Mouse (Mus musculus): ENCODE results near the gene Creb3l2. TPM values are rescaled to one million over a fixed set of nuclear protein-coding genes. Genes with fewer than 3 reads are reported as not detected.

The Creb3l2 gene
- polyA plus RNA-seq, 1 experiment from 2014 or later = 16.3 TPM

DNA sequence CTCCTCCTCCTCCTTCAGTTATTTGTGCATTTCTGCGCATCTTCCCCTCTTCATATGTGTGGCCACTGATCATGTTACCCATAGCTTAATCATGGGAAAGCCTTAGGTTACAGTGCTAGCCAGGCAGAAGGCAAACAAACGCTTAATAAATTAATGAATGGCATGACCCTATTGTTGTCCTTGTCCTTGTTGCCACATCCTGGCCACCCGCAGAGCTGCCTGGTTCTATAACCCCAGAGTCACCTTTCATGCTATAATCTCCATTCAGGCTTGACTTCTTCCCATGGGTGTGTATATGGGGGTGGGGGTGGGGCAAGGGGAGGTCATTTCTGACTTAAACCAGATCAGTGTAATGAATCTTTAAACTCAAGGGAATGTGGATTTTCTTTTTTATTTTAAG lies 37.6 kb downstream of the Creb3l2 start:
- Histone ChIP-seq H3K9ac (replicated peaks; ENCODE audit: low read length) (no peak overlapping the region), H3K36me3 (replicated peaks; ENCODE audit: control insufficient read depth, insufficient read depth, low read depth, low read length) (no peaks in the 10 kb centered on the region), H3K27ac (replicated peaks; ENCODE audit: low read depth, low read length) (no peak overlapping the region), H3K4me3 (ENCODE audit: low read depth, low read length) (no peak overlapping the region), H3K4me2 (ENCODE audit: low read depth, low read length) (no peak overlapping the region), H3K4me1 (ENCODE audit: control insufficient read depth, insufficient read depth, low read length) (peaks cover 3% of the 10 kb centered on the region), H3K9me3 (replicated peaks; ENCODE audit: control insufficient read depth, low read length) (no peaks in the 10 kb centered on the region), H3K27me3 (ENCODE audit: control insufficient read depth, insufficient read depth, low read length) (no peaks in the 10 kb centered on the region)
- ATAC-seq (replicated peaks; ENCODE audit: insufficient number of reproducible peaks, low FRiP score, low TSS enrichment, low read depth) = no peak
- 49% methylated on average over 3 of the region's 3 CpGs for WGBS
- DNase-seq (ENCODE audit: low spot score) = no peak

DNA sequence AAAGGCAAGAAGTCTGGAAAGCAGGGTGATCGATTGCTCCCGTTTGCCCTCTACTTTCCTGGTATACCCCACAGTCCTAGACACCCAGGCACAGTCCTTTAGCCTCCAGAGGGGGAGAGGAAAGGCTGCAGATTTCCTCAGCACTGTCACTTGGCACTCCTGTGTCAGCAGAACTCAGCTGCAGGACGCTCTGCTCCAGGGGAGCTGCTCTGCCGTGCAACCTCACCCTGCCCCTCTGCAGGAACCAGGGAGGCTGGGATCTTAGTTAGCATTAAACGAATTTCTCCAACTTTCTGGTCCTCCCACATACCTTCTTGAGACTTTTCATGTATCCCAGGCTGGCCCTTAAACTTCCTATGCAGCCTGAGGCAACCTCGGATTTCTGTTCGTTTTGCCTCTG lies 40.0 kb downstream of the Creb3l2 start:
- no peaks in the 10 kb centered on the region for H3K27me3 ChIP-seq (ENCODE audit: control insufficient read depth, insufficient read depth, low read length)
- WGBS = 48% methylated on average over 7 of the region's 7 CpGs
- no peak for ATAC-seq (replicated peaks; ENCODE audit: insufficient number of reproducible peaks, low FRiP score, low TSS enrichment, low read depth)

DNA sequence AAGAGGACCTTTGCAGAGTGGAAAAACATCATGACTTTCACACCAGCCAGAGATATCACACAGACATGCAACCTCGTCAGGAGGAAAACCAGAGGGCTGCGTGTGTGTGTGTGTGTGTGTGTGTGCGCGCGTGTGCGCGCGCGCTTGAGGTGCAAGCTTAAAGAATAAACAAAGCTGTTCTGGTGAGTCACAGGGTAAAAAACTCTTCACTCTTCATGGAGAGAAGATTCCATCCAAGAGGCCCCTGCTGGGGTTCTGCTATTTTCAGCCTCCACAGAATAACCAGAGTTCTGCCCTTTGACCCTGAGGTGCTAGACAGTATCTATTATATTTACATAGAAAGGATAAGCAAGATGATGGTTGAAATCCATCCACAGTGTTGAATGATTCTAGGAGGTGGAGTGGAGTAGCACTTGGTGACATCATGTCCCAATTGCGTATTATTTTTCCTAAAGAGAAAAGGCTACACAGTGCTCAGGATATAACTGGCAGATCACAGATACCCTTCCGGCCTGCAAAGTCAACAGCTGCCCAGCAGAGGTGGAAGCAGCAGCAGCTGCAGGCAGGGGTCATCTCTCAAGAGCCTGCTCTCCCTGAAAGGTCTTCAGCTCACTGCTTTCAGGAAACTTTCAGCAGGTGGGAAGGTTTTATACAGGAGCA lies 41.0 kb downstream of the Creb3l2 start:
- DNase-seq (ENCODE audit: low spot score) (no peak), ATAC-seq (replicated peaks; ENCODE audit: insufficient number of reproducible peaks, low FRiP score, low TSS enrichment, low read depth) (no peak)
- no peak overlapping the region for H3K27ac ChIP-seq (replicated peaks; ENCODE audit: low read depth, low read length)
- no peak overlapping the region for H3K9ac ChIP-seq (replicated peaks; ENCODE audit: low read length)
- no peak overlapping the region for H3K4me2 ChIP-seq (ENCODE audit: low read depth, low read length)
- no peaks in the 10 kb centered on the region for H3K36me3 ChIP-seq (replicated peaks; ENCODE audit: control insufficient read depth, insufficient read depth, low read depth, low read length)
- peaks cover 3% of the 10 kb centered on the region for H3K4me1 ChIP-seq (ENCODE audit: control insufficient read depth, insufficient read depth, low read length)
- no peaks in the 10 kb centered on the region for H3K27me3 ChIP-seq (ENCODE audit: control insufficient read depth, insufficient read depth, low read length)
- H3K4me3 ChIP-seq (ENCODE audit: low read depth, low read length) = no peak overlapping the region
- WGBS = 70% methylated on average over 11 of the region's 11 CpGs
- no peaks in the 10 kb centered on the region for H3K9me3 ChIP-seq (replicated peaks; ENCODE audit: control insufficient read depth, low read length)

More for the DNA sequence above, 40.0 kb downstream of the Creb3l2 start:
- no peaks in the 10 kb centered on the region for H3K36me3 ChIP-seq (replicated peaks; ENCODE audit: control insufficient read depth, insufficient read depth, low read depth, low read length)
- H3K9me3 ChIP-seq (replicated peaks; ENCODE audit: control insufficient read depth, low read length) = no peaks in the 10 kb centered on the region
- no peak overlapping the region for H3K4me3 ChIP-seq (ENCODE audit: low read depth, low read length)
- peaks cover 3% of the 10 kb centered on the region for H3K4me1 ChIP-seq (ENCODE audit: control insufficient read depth, insufficient read depth, low read length)
- H3K4me2 ChIP-seq (ENCODE audit: low read depth, low read length) = no peak overlapping the region
- no peak overlapping the region for H3K9ac ChIP-seq (replicated peaks; ENCODE audit: low read length)
- DNase-seq (ENCODE audit: low spot score) = no peak
- H3K27ac ChIP-seq (replicated peaks; ENCODE audit: low read depth, low read length) = no peak overlapping the region

DNA sequence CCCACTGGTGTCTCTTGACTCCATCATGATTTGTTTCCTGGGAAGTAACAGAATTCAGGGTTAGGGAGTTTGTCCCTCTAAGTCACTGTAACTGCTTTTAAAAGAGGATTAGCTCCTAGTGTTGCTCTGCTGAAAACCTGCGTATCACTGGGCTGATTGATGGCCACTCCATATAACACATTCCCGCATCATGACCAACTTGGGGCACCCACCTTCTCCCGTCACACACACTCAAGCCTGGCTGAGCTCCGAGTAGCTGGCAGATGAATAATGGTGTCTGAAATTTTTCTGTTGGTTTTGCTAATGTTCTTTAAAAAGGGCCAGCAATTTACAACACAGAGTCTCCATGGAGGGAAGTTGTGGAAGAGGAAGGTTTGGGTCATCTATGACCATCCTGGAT lies 41.8 kb downstream of the Creb3l2 start:
- Histone ChIP-seq H3K27me3 (ENCODE audit: control insufficient read depth, insufficient read depth, low read length) (no peaks in the 10 kb centered on the region), H3K27ac (replicated peaks; ENCODE audit: low read depth, low read length) (no peak overlapping the region), H3K4me1 (ENCODE audit: control insufficient read depth, insufficient read depth, low read length) (peaks cover 3% of the 10 kb centered on the region), H3K36me3 (replicated peaks; ENCODE audit: control insufficient read depth, insufficient read depth, low read depth, low read length) (no peaks in the 10 kb centered on the region), H3K9me3 (replicated peaks; ENCODE audit: control insufficient read depth, low read length) (no peaks in the 10 kb centered on the region), H3K9ac (replicated peaks; ENCODE audit: low read length) (no peak overlapping the region), H3K4me2 (ENCODE audit: low read depth, low read length) (no peak overlapping the region), H3K4me3 (ENCODE audit: low read depth, low read length) (no peak overlapping the region)
- no peak for DNase-seq (ENCODE audit: low spot score)
- no peak for ATAC-seq (replicated peaks; ENCODE audit: insufficient number of reproducible peaks, low FRiP score, low TSS enrichment, low read depth)
- WGBS = 89% methylated on average over 4 of the region's 4 CpGs

DNA sequence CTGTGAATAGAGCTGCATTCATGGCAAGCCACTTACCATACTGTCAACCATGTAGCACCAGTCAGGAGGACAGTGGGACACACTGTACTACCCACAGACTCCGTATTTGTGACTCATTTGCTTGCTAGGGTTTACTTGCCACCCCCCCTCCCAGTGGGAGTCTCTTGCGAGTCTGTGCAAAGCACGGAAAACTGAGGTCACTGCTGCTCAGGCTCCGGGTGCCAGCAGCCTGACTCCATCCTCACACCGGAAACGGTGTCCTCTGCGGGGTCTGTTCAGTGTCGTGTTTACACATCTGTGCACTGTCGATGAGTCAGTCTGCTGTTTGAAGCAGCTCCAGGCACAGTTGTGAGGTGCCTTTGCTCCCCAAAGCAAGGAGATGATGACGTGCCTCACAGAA lies 43.0 kb downstream of the Creb3l2 start:
- Histone ChIP-seq H3K27me3 (ENCODE audit: control insufficient read depth, insufficient read depth, low read length) (no peaks in the 10 kb centered on the region), H3K36me3 (replicated peaks; ENCODE audit: control insufficient read depth, insufficient read depth, low read depth, low read length) (no peaks in the 10 kb centered on the region), H3K4me3 (ENCODE audit: low read depth, low read length) (no peak overlapping the region), H3K4me2 (ENCODE audit: low read depth, low read length) (no peak overlapping the region), H3K9ac (replicated peaks; ENCODE audit: low read length) (no peak overlapping the region), H3K27ac (replicated peaks; ENCODE audit: low read depth, low read length) (no peak overlapping the region), H3K9me3 (replicated peaks; ENCODE audit: control insufficient read depth, low read length) (no peaks in the 10 kb centered on the region), H3K4me1 (ENCODE audit: control insufficient read depth, insufficient read depth, low read length) (peaks cover 3% of the 10 kb centered on the region; the same call in 1 of the 2 replicates)
- DNase-seq (ENCODE audit: low spot score) (no peak), ATAC-seq (replicated peaks; ENCODE audit: insufficient number of reproducible peaks, low FRiP score, low TSS enrichment, low read depth) (no peak)
- 75% methylated on average over 10 of the region's 10 CpGs for WGBS

DNA sequence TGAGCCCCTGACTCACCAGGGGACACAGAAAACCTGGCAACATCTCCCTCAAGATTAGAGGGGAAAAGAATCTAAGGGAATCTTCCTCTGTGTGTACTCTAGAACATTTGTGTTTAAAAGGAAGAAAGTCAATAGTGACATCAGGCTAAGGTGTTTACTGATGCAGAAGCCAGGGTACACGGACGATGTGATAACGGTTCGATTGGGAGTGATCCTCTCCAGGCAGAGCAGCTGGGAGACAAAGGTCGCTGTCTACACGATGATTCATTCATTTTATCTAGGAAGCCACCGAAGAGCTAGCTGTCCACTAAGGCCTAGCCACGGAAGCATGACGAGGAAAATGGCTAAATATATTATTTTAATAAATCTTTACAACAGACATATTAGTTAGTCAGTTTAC lies 44.0 kb downstream of the Creb3l2 start:
- 94% methylated on average over 9 of the region's 9 CpGs for WGBS
- Histone ChIP-seq H3K4me3 (ENCODE audit: low read depth, low read length) (no peak overlapping the region), H3K4me1 (ENCODE audit: control insufficient read depth, insufficient read depth, low read length) (peaks cover 3% of the 10 kb centered on the region; the same call in 1 of the 2 replicates), H3K27me3 (ENCODE audit: control insufficient read depth, insufficient read depth, low read length) (no peaks in the 10 kb centered on the region), H3K4me2 (ENCODE audit: low read depth, low read length) (no peak overlapping the region), H3K27ac (replicated peaks; ENCODE audit: low read depth, low read length) (no peak overlapping the region), H3K36me3 (replicated peaks; ENCODE audit: control insufficient read depth, insufficient read depth, low read depth, low read length) (no peaks in the 10 kb centered on the region), H3K9me3 (replicated peaks; ENCODE audit: control insufficient read depth, low read length) (no peaks in the 10 kb centered on the region), H3K9ac (replicated peaks; ENCODE audit: low read length) (no peak overlapping the region)
- ATAC-seq (replicated peaks; ENCODE audit: insufficient number of reproducible peaks, low FRiP score, low TSS enrichment, low read depth) = no peak
- no peak for DNase-seq (ENCODE audit: low spot score)

DNA sequence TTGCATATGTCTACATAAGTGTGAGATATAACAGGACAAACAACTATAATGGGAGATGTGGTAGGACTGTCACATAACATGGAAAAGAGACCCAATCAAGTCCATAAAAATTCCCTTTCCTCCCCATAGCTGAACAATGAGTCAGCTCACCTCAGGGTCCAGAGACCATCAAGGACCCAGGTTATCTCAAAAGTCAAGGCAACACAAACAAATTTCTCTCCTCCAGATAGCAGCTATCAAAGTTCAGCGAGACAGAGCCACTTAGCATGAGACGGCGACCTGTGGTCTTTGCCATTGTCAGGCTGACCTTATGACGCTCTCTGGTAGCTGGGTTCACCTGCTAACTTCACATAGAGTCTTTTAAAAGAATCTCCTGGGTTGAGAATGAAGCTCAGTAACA lies 44.7 kb downstream of the Creb3l2 start:
- no peaks in the 10 kb centered on the region for H3K9me3 ChIP-seq (replicated peaks; ENCODE audit: control insufficient read depth, low read length)
- no peak for DNase-seq (ENCODE audit: low spot score)
- no peak overlapping the region for H3K4me3 ChIP-seq (ENCODE audit: low read depth, low read length)
- H3K4me2 ChIP-seq (ENCODE audit: low read depth, low read length) = no peak overlapping the region
- 90% methylated on average over 4 of the region's 4 CpGs for WGBS
- H3K9ac ChIP-seq (replicated peaks; ENCODE audit: low read length) = no peak overlapping the region
- peaks cover 3% of the 10 kb centered on the region; the same call in 1 of the 2 replicates for H3K4me1 ChIP-seq (ENCODE audit: control insufficient read depth, insufficient read depth, low read length)
- no peak overlapping the region for H3K27ac ChIP-seq (replicated peaks; ENCODE audit: low read depth, low read length)
- no peaks in the 10 kb centered on the region for H3K36me3 ChIP-seq (replicated peaks; ENCODE audit: control insufficient read depth, insufficient read depth, low read depth, low read length)
- no peaks in the 10 kb centered on the region for H3K27me3 ChIP-seq (ENCODE audit: control insufficient read depth, insufficient read depth, low read length)
- ATAC-seq (replicated peaks; ENCODE audit: insufficient number of reproducible peaks, low FRiP score, low TSS enrichment, low read depth) = no peak

DNA sequence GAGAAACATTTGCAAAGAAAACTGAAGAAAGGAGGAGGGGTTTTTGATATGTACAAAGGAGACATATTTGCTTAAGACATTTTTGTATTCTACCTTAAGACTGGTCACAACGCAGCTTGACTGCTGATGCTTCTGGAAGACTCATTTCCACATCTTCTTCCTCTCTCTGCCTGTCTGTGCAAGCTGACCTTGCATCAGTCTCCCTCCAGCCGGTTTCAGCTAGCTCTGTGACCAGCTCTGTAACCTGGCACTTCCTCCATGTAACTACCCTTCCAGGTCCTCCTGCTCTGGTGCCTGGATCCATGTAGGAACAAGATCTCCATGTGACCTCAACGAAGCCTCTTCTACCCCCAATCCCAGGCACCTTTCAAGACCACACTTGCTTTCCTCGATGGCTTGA lies 45.8 kb downstream of the Creb3l2 start:
- Histone ChIP-seq H3K4me2 (ENCODE audit: low read depth, low read length) (no peak overlapping the region), H3K9me3 (replicated peaks; ENCODE audit: control insufficient read depth, low read length) (no peaks in the 10 kb centered on the region), H3K9ac (replicated peaks; ENCODE audit: low read length) (no peak overlapping the region), H3K27ac (replicated peaks; ENCODE audit: low read depth, low read length) (no peak overlapping the region), H3K4me3 (ENCODE audit: low read depth, low read length) (no peak overlapping the region), H3K27me3 (ENCODE audit: control insufficient read depth, insufficient read depth, low read length) (no peaks in the 10 kb centered on the region), H3K36me3 (replicated peaks; ENCODE audit: control insufficient read depth, insufficient read depth, low read depth, low read length) (no peaks in the 10 kb centered on the region), H3K4me1 (ENCODE audit: control insufficient read depth, insufficient read depth, low read length) (peaks cover under 1% of the 10 kb centered on the region; the same call in 1 of the 2 replicates)
- ATAC-seq (replicated peaks; ENCODE audit: insufficient number of reproducible peaks, low FRiP score, low TSS enrichment, low read depth) (no peak), DNase-seq (ENCODE audit: low spot score) (no peak)
- 92% methylated on average over 4 of the region's 4 CpGs for WGBS

Data from embryonic facial prominence, embryonic 11.5 days (tissue).